Mouse (Mus musculus): ENCODE results near the gene Zfp956. TPM values are rescaled to one million over a fixed set of nuclear protein-coding genes. Genes with fewer than 3 reads are reported as not detected.
A peak's percentile ranks its signal among the peaks of the same experiment; 100 is the strongest.

Zfp956 gene
- 1 to 10 TPM; 1.8 to 3.4 (median 2.7) TPM for total RNA-seq (2022)

- DNase-seq (ENCODE audit: low spot score): peak; percentile 96
Measured at GRCm38 (mm10) chr6:47953191-47953726, at the start of gene Zfp956. Gene Zfp956 (plus strand): TSS chr6:47953390.

- peak; percentile 15 for DNase-seq (ENCODE audit: low spot score)
Measured at GRCm38 (mm10) chr6:47903587-47903986, 49.6 kb upstream of the Zfp956 start.

DNA sequence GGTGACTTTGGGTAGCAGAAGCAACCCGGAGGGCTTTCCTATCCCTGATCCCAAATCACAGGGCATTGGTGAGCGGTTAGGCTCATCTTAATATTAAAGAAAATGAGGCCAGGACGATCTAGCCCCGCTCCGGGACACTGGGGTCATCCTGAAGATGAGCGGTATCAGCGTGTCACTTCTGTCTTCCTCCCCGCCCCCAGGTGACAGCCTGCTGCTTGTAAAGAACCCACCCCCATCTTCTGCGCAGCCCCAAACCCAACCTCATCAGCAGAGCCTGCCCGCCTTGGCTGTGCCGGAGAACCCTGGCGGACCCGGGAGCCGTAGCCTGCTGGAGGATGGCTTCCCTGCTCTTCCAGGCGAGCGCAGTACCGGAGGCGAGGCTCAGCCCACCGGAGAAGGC is 48.8 kb upstream of the Zfp956 start:
- no peak for DNase-seq (ENCODE audit: low spot score)

DNA sequence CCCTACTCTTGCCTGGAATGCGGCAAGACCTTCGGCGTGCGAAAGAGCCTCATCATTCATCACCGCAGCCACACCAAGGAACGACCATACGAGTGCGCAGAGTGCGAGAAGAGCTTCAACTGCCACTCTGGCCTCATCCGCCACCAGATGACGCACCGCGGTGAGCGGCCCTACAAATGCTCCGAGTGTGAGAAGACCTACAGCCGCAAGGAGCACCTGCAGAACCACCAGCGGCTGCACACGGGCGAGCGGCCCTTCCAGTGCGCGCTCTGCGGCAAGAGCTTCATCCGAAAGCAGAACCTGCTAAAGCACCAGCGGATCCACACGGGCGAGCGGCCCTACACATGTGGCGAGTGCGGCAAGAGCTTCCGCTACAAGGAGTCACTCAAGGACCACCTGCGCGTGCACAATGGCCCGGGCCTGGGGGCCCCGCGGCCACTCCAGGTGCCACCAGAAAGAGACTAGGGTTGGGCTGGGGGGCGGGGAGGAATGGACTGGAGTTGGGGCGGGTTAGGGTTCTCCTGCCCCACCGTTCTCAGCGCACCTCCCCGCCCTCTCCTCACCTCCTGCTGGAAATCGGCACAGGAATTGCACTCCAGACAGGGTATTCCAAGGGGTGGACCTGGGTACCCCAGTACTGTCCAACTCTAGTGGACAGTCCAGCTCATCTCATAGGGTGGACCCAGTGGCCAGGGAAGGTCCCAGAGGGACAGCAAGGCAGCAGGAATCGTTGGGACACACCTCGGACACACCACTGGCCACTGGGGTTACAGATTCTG is 48.1 kb upstream of the Zfp956 start:
- no peak for DNase-seq (ENCODE audit: low spot score)

GRCm38 (mm10) chr6:47906326-47906725 is 46.9 kb upstream of the Zfp956 start:
- no peak for DNase-seq (ENCODE audit: low spot score)

- DNase-seq (ENCODE audit: low spot score): no peak
Measured at GRCm38 (mm10) chr6:47909007-47909406, 44.2 kb upstream of the Zfp956 start.

GRCm38 (mm10) chr6:47911650-47912049 is 41.5 kb upstream of the Zfp956 start:
- DNase-seq (ENCODE audit: low spot score): no peak

DNA sequence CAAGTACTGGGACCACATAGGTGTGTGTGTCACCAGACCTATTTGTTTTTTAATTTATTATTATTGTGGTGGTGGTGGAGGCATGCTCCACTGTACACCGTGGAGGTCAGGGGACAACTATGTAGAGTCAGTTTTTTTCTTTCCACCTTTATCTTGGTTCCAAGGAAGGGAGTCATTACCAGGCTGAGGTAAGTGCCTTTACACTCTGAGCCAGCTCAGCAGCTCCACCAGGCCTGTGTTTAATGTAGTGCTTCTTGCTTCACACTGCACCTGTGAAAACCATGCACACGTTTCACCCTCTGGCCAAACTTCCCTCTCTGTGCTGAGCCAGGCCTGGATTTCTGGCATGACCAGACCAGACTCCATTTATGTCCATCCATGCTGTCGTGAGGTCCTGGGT is 40.2 kb upstream of the Zfp956 start:
- DNase-seq (ENCODE audit: low spot score): no peak

GRCm38 (mm10) chr6:47917051-47917450 is 36.1 kb upstream of the Zfp956 start:
- no peak for DNase-seq (ENCODE audit: low spot score)

GRCm38 (mm10) chr6:47918768-47919274 is 34.4 kb upstream of the Zfp956 start:
- DNase-seq (ENCODE audit: low spot score): no peak

DNA sequence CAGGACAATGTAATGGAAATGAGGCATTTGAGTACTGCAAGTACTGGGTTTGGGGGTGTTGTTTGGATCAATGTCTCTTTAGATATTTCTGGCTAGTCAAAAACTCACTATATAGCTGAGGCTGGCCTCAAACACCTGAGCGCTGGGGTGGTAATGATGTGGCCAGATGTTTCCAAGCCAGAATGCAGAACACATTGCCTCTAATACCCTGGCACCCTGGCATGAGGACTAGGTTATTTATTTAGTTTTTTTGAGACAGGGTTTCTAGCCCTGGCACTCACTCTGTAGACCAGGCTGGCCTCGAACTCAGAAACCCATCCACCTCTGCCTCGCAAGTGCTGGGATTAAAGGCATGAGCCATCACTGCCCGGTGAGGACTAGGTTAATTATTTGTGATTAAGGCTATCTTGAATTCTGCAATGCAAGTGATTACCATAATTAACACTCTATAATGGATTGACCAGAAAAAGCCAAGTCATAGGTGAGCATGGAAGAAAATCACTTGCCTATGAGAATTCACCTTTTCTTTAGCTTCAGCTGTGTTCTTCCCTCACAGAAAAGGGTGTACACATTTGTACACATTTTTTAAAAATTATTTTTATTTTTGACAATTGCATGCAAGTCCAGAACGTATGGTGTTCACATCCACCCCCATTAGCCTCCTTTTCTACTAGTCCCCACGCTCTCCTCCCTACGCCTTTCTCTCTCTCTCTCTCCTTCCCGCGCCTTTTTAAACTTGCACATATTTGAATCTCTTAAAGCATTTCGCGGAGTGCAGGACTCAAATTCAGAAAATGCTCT is 33.3 kb upstream of the Zfp956 start:
- DNase-seq (ENCODE audit: low spot score): no peak

GRCm38 (mm10) chr6:47920447-47921340 is 32.5 kb upstream of the Zfp956 start, which contains the start of gene Zfp212:
Gene Zfp212 (plus strand): TSS chr6:47920476.
- DNase-seq (ENCODE audit: low spot score): peak; percentile 85

GRCm38 (mm10) chr6:47942461-47942860 is 10.7 kb upstream of the Zfp956 start:
- DNase-seq (ENCODE audit: low spot score): no peak

DNA sequence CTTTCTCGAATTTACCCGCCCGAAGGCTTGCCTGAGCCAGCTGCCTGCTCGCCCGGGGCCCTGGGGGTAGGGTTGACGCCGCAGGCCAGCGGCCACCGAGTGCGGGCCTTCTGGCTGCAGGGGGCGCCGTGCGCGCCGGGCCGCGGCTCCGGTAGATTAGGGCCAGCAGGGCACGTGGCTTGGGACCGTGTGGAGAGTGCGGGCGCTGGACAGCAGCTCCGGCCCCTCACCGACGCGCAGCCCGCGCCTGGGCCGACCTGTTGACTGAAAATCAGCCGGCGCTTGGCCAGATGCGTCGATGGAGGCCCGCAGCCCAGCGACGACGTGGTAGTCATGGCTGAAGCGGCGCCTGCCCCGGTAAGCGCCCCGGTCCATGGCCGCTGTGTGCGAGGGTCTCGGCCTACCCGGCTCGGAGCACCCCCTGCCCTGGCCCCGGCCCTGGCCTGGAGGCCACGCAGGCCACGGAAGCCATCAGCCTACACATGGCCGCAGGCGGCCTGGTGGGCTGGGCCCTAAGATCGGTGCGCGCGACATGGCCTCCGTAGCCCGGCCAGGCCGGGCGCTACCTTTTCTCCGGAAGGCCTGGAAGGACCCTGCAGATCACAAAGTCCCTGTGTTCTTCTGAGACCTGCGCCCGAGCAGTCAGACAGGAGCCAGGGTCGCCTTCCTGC is 10.0 kb upstream of the Zfp956 start:
- peak; percentile 41 for DNase-seq (ENCODE audit: low spot score)

DNA sequence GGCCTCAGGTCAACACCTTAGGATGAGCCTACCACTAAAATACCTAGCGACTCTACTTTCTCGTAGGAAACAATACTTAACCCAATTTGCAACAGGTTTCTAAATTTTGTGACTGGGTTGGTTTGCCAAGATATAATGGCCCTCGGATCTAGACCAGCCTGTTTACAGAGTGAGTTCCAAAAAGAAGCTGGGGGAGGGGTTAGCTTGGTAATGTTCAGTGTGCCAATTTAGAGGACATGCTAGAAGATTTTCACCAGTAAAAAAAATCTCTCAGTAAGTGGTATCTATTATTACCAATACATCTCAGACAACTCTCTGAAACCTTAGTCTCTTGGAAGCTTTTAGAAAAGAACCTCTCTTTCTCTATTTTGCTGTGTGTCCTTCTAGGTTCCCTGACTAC is 9.5 kb upstream of the Zfp956 start:
- DNase-seq (ENCODE audit: low spot score): no peak

DNA sequence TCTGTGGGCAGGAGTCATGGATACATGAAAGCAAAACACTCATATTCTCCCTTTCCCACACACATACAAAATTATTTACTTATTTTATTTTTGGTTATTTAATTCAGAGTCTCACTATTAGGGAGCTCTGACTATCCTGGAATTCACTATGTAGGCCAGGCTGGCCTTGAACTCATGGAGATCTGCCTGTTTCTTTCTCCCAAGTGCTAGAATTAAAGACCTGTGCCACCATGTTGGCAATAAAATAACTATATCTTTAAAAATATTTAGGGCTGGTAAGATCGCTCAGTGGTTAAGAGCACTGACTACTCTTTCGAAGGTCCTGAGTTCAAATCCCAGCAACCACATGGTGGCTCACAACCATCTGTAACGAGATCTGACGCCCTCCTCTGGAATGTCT is 5.8 kb upstream of the Zfp956 start:
- no peak for DNase-seq (ENCODE audit: low spot score)

GRCm38 (mm10) chr6:47954425-47954824 is 1.2 kb downstream of the Zfp956 start:
- DNase-seq (ENCODE audit: low spot score): no peak

- DNase-seq (ENCODE audit: low spot score): no peak
Measured at GRCm38 (mm10) chr6:47957816-47958215, 4.6 kb downstream of the Zfp956 start.

GRCm38 (mm10) chr6:47960685-47961421 is 7.7 kb downstream of the Zfp956 start:
- DNase-seq (ENCODE audit: low spot score): no peak

GRCm38 (mm10) chr6:47963051-47963450 is 9.9 kb downstream of the Zfp956 start:
- DNase-seq (ENCODE audit: low spot score): no peak

Data from heart, adult 8-10 months (tissue).